Mouse (Mus musculus): ENCODE data around the gene 1700019A02Rik. TPM values are rescaled to one million over a fixed set of nuclear protein-coding genes. Genes with fewer than 3 reads are reported as not detected.

1700019A02Rik gene
- not detected for polyA plus RNA-seq (2015; fragmentation: Illumina TruSeq; extraction: RNeasy Lipid Tissue Mini Kit (QIAGEN cat#74804); ENCODE audit: insufficient read depth, low read depth, low replicate concordance)

DNA sequence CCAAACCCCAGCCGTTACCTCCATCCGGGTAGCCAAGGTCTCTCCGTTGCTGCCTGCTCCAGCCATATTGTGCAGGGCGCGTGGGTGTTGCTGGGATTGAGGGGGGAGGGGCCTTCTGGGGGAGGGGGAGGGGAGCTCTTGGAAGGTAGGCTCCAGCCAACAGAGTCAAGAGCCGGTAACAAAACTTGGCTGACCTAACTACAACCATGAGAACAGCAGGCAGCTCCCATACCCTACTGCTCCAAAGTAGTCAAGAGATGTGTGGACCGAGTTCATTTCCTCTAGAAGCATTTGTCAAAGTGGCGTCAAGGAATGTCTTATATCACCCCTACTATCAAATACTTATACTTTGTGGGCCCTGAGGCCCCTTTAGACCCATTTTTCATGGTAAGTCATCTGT lies at the start of gene 1700019A02Rik:
TSS of gene 1700019A02Rik (minus strand) at position 101 of the 400 bp plus-strand sequence.

Other genes with a start within 250 kb of the 1700019A02Rik start
- 6.6 TPM for gene 1700019D03Rik, start 167.5 kb downstream of the 1700019A02Rik start, polyA plus RNA-seq (2015; fragmentation: Illumina TruSeq; extraction: RNeasy Lipid Tissue Mini Kit (QIAGEN cat#74804); ENCODE audit: insufficient read depth, low read depth, low replicate concordance)
- not detected for gene Mstn, start 126.0 kb downstream of the 1700019A02Rik start, polyA plus RNA-seq (2015; fragmentation: Illumina TruSeq; extraction: RNeasy Lipid Tissue Mini Kit (QIAGEN cat#74804); ENCODE audit: insufficient read depth, low read depth, low replicate concordance)
- 0.59 TPM for gene Pms1, start 109.4 kb upstream of the 1700019A02Rik start, polyA plus RNA-seq (2015; fragmentation: Illumina TruSeq; extraction: RNeasy Lipid Tissue Mini Kit (QIAGEN cat#74804); ENCODE audit: insufficient read depth, low read depth, low replicate concordance)
- gene Ormdl1, start 109.5 kb upstream of the 1700019A02Rik start, polyA plus RNA-seq (2015; fragmentation: Illumina TruSeq; extraction: RNeasy Lipid Tissue Mini Kit (QIAGEN cat#74804); ENCODE audit: insufficient read depth, low read depth, low replicate concordance) = 2.3 TPM
- gene Gm28778, start 109.5 kb upstream of the 1700019A02Rik start, polyA plus RNA-seq (2015; fragmentation: Illumina TruSeq; extraction: RNeasy Lipid Tissue Mini Kit (QIAGEN cat#74804); ENCODE audit: insufficient read depth, low read depth, low replicate concordance) = not detected
- gene Osgepl1, start 126.0 kb upstream of the 1700019A02Rik start, polyA plus RNA-seq (2015; fragmentation: Illumina TruSeq; extraction: RNeasy Lipid Tissue Mini Kit (QIAGEN cat#74804); ENCODE audit: insufficient read depth, low read depth, low replicate concordance) = 4.7 TPM
- gene Asdurf, start 165.0 kb upstream of the 1700019A02Rik start, polyA plus RNA-seq (2015; fragmentation: Illumina TruSeq; extraction: RNeasy Lipid Tissue Mini Kit (QIAGEN cat#74804); ENCODE audit: insufficient read depth, low read depth, low replicate concordance) = not detected
- not detected for gene Gm28551, start 165.0 kb upstream of the 1700019A02Rik start, polyA plus RNA-seq (2015; fragmentation: Illumina TruSeq; extraction: RNeasy Lipid Tissue Mini Kit (QIAGEN cat#74804); ENCODE audit: insufficient read depth, low read depth, low replicate concordance)
- gene Asnsd1, start 165.1 kb upstream of the 1700019A02Rik start, polyA plus RNA-seq (2015; fragmentation: Illumina TruSeq; extraction: RNeasy Lipid Tissue Mini Kit (QIAGEN cat#74804); ENCODE audit: insufficient read depth, low read depth, low replicate concordance) = 16.4 TPM